Mouse (Mus musculus) ES-Bruce4 (cell line): ENCODE results near the gene Lrp6. TPM values are rescaled to one million over a fixed set of nuclear protein-coding genes. Genes with fewer than 3 reads are reported as not detected.

Experiments used
- H3K27ac ChIP-seq: 2 replicates; pipeline ENCODE4 v1.5.1; 2012; ENCODE audit warnings: low read length, inconsistent platforms; ENCODE audit not compliant: insufficient read depth
- H3K27me3 ChIP-seq: 2 replicates; pipeline ENCODE4 v1.6.1; 2012; ENCODE audit warnings: mild to moderate bottlenecking, low read length, inconsistent platforms; ENCODE audit not compliant: control insufficient read depth, poor library complexity, insufficient read depth, severe bottlenecking
- H3K36me3 ChIP-seq: 2 replicates; pipeline ENCODE4 v1.6.1; 2012; ENCODE audit warnings: inconsistent platforms, mild to moderate bottlenecking, low read length, moderate library complexity; ENCODE audit not compliant: control insufficient read depth, poor library complexity, insufficient read depth, severe bottlenecking
- H3K4me1 ChIP-seq: one replicate; pipeline ENCODE4 v1.8.1; 2011; ENCODE audit warnings: low read length; ENCODE audit not compliant: control insufficient read depth, insufficient read depth
- H3K4me3 ChIP-seq: 2 replicates; pipeline ENCODE4 v1.5.1; 2011; ENCODE audit warnings: low read depth, mild to moderate bottlenecking, low read length
- H3K9ac ChIP-seq: 2 replicates; pipeline ENCODE4 v1.6.1; 2012; ENCODE audit warnings: low read depth, mild to moderate bottlenecking, inconsistent platforms; ENCODE audit not compliant: poor library complexity, severe bottlenecking
- H3K9me3 ChIP-seq: replicated peaks from 2 replicates; pipeline ENCODE4 v1.6.1; 2012; ENCODE audit warnings: mild to moderate bottlenecking, low read length, inconsistent platforms; ENCODE audit not compliant: control insufficient read depth, poor library complexity, insufficient read depth, severe bottlenecking
- CTCF ChIP-seq: IDR thresholded peaks from one replicate; pipeline ENCODE4 v1.8.1; 2011; ENCODE audit warnings: low read depth, low read length
- EP300 ChIP-seq: IDR thresholded peaks from 2 replicates; pipeline ENCODE4 v1.6.1; 2011; ENCODE audit warnings: low read depth, low read length; ENCODE audit not compliant: insufficient read depth
- POLR2A ChIP-seq: IDR thresholded peaks from one replicate; pipeline ENCODE4 v1.8.1; 2011; ENCODE audit warnings: low read length; ENCODE audit not compliant: insufficient read depth
- polyA plus RNA-seq: library from polyadenylated mRNA; stranded (reverse); fragments of >200 nt; gene quantifications from 2 replicates; pipeline ENCODE4 v1.2.4, GENCODE M21; 2011; ENCODE audit warnings: low read depth; ENCODE audit not compliant: missing spikeins, insufficient read depth, insufficient read length

Lrp6 gene
- polyA plus RNA-seq: 46.3 and 53.8 TPM in 2 replicates

DNA sequence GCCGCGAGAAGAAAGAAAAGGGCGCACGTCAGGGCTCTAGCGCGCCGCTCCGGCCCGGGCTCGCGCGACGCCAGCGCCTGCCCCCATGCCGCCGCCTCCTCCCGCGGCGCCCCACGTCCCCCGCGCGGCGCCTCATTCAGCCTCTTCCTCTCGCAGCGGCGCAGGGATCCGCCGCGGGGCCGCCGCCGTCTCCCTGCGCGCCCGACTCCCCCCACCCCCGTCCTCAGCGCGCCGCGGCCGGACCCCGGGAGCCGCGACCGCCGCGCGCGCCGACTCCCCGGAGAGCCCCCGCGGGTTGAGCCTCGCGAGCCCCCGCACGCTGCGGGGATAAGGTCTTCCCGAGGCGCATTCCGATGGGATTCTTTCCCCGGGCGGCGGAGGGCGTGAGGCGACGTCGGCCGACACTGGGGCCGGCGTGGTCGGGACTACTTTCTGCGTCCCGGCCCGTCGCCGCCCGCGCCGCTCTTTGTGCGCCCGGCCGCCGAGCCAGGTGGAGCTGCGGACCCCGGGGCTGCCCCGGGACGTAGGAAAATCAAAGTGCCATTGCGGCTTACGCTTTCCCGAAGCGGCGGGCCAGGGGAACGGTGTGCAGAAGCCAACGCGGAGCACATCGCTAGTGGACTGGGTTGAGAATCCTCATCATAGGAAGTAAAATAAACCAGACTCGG lies at the start of gene Lrp6:
TSS of gene Lrp6 (minus strand) at position 148 of the 668 bp plus-strand sequence.
- Histone ChIP-seq H3K36me3 (no peaks in the 10 kb centered on the region), H3K4me1 (no peaks in the 10 kb centered on the region), H3K4me3 (peak within 1 kb of the TSS; percentile 91), H3K27ac (no peak within 1 kb of the TSS; the same call in 1 of the 2 replicates), H3K9ac (peak within 1 kb of the TSS; percentile 100), H3K27me3 (no peaks in the 10 kb centered on the region), H3K9me3 (no peaks in the 10 kb centered on the region)
- TF ChIP-seq POLR2A (peak; percentile 40), CTCF (no peak), EP300 (no peak)

DNA sequence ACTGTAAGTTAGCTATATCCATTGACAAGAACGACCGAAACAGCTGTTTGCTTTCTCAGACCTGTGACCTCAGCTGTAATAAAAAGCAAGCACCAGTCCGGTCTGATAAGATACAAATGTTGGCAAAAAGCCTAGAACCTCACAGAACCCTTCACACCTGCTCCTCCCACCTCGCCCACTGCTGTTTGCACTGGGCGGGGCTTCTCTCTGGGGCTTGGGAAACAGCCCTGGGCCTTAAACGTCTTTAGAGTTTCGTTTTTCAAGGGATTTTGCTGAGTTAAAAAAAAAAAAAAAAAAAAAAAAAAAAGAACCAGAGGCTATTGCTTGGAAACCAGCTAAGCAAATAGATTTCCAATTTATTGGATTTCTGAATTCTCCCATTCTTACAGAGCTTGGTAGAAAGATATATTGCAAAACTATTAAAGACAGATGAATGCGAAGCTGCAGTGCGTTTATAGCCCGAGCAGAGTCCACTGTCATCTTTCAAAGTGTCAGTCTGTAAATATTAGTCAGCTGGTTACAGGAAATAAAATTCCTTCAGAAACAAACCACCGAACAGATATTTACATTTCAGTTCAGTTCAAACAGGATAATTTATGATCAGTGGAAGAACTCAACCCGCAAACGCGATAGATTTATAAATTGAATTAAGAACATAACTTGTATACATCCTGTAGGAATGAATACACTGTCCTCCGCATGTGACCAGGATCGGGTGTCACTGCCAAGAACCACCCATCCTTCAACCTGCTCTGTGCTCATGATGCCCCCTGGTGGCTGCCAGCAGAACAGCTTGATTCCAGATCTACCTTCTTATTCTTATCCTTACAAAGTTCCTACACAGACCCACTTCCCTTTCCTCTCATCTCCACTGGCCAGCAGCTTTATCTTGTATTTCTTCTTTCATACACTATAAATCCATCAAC lies 48.2 kb upstream of the Lrp6 start:
- Histone ChIP-seq H3K9me3 (no peaks in the 10 kb centered on the region), H3K4me1 (no peaks in the 10 kb centered on the region), H3K27me3 (no peaks in the 10 kb centered on the region), H3K4me3 (no peak overlapping the region), H3K27ac (no peak overlapping the region), H3K36me3 (no peaks in the 10 kb centered on the region), H3K9ac (no peak overlapping the region)
- TF ChIP-seq POLR2A (no peak), CTCF (peak; percentile 98), EP300 (peak; percentile 64; the same call in 1 of the 2 replicates)

DNA sequence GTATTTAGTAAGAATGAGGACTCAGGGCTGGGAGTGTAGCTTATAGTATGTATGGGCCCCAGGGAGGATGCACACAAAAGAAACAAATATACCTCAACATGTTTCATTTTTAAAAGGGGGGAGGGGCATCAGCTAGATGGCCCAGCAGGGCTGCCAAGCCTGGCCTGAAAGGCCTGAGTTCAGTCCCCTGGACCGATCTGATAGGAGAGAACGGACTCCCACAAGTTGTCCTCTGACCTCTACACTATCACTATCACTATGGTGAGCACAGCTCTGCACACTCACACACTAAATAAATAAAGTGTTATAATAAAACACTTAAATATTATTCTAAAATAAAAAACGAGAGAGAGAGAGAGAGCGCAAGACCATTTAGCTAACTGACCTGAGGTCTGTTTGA lies 47.6 kb upstream of the Lrp6 start:
- H3K9ac ChIP-seq: no peak overlapping the region
- H3K27me3 ChIP-seq: no peaks in the 10 kb centered on the region
- H3K36me3 ChIP-seq: no peaks in the 10 kb centered on the region
- no peak overlapping the region for H3K4me3 ChIP-seq
- no peaks in the 10 kb centered on the region for H3K9me3 ChIP-seq
- no peaks in the 10 kb centered on the region for H3K4me1 ChIP-seq
- TF ChIP-seq POLR2A (no peak), CTCF (no peak), EP300 (no peak)
- no peak overlapping the region for H3K27ac ChIP-seq

DNA sequence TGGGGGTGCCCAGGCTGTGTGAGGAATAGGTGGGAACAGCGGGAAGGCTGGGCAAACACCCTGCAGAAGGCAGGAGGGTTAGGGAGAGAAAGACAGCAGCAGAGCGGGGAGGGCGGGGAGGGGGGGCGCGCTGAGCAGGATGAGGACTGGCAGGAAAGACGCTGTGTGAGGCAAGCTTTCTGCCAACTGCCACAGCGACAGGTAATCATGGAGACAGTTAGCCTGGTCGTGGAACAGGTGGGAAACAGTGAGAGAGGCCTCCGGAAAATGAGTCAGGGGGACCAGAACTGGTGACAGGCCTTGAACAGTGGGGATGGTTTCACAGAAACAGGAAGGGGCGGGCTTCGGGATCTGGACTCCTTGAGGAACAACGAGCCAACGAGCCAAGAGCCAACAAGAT lies 45.1 kb upstream of the Lrp6 start:
- Histone ChIP-seq H3K9me3 (no peaks in the 10 kb centered on the region), H3K36me3 (no peaks in the 10 kb centered on the region), H3K4me1 (no peaks in the 10 kb centered on the region), H3K27me3 (no peaks in the 10 kb centered on the region), H3K27ac (no peak overlapping the region), H3K4me3 (no peak overlapping the region), H3K9ac (no peak overlapping the region)
- no peak for TF ChIP-seq POLR2A
- TF ChIP-seq EP300: no peak
- TF ChIP-seq CTCF: no peak

DNA sequence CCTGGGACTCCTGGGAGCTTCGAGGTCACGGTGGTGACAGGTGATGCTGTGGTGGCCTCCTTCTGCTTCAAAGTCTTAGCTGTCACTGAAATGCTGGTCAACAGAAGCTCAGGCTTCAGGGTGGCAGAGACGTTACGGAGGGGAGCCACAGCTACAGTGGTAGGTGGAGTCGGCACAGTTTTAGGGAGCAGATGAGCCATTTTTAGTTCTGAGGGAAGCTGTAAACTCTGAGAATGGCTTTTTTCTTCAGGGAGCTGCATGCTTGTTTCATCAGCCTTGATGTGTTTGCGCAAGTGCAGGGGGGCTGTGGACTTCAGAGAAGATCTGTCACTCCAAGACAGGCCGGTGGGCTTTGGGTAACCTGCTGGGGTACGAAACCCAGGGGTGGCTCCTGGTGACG lies 43.6 kb upstream of the Lrp6 start:
- Histone ChIP-seq H3K4me1 (no peaks in the 10 kb centered on the region), H3K9ac (no peak overlapping the region), H3K36me3 (no peaks in the 10 kb centered on the region), H3K4me3 (no peak overlapping the region), H3K9me3 (no peaks in the 10 kb centered on the region), H3K27me3 (no peaks in the 10 kb centered on the region), H3K27ac (no peak overlapping the region)
- TF ChIP-seq POLR2A: no peak
- no peak for TF ChIP-seq CTCF
- no peak for TF ChIP-seq EP300
